10 mouse cellular contexts compared by ENCODE assay signal in the genomic region with DNA sequence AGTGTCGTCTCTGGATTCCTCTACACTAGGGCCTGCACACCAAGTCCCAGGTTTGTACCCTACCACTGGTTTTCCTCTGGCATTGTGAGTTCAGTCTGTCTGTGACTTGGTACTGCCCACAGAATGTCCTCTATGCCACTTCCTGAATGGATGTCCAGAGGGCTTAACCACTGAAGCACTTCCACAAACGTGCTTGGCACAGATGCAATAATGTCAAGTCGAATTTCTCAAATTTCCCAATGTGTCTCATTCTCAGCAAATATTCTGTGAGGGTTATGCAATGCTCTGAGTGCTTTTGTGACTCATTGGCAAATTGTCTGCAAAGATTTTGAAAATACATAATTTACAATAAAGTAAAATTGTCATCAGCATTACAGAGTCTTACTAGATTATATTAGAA.
DNase-seq lines count a peak whose midpoint lies in the region; ATAC-seq and TF ChIP-seq lines count a peak whose summit lies in the region.
"Had no signal": no experiment of that assay in that cellular context is flagged by ENCODE, and none has a peak within 500 bp of the region (broad histone marks: within the 10 kb centered on the region; RNA-seq: fewer than 3 reads in every experiment).

No protein-coding gene starts in this region.

- H3K27ac ChIP-seq in heart, adult 2 months, result no peak overlapping the region
- H3K27ac ChIP-seq in macrophage, result peak overlapping the region; percentile 85
- H3K27ac ChIP-seq in intestine, embryonic 16.5 days (ENCODE audit: low read length), result no peak overlapping the region
- H3K27ac ChIP-seq: liver, embryonic 14.5 days had no signal

- no peaks in the 10 kb centered on the region for H3K4me1 ChIP-seq in heart, adult 2 months (ENCODE audit: control insufficient read depth, insufficient read depth, low read length)
- no peaks in the 10 kb centered on the region for H3K4me1 ChIP-seq in intestine, embryonic 16.5 days (ENCODE audit: control insufficient read depth, insufficient read depth, low read length)

- TF ChIP-seq POLR2A in heart, adult 2 months (IDR thresholded peaks at IDR 0.05; ENCODE audit: insufficient read depth, low read depth, low read length), result no peak

- ATAC-seq in intestine, embryonic 16.5 days, result no peak
- ATAC-seq: hindbrain, embryonic 16.5 days; midbrain, embryonic 16.5 days had no signal

- H3K9ac ChIP-seq in heart, adult 2 months (ENCODE audit: low read depth, low read length), result no peak overlapping the region
- H3K9ac ChIP-seq in intestine, embryonic 16.5 days (ENCODE audit: low read depth, low read length), result no peak overlapping the region
- H3K9ac ChIP-seq: liver, embryonic 14.5 days had no signal

- no peaks in the 10 kb centered on the region for H3K36me3 ChIP-seq in heart, adult 2 months (ENCODE audit: control insufficient read depth, insufficient read depth, low read length)
- no peaks in the 10 kb centered on the region for H3K36me3 ChIP-seq in macrophage (ENCODE audit: inconsistent target)
- no peaks in the 10 kb centered on the region for H3K36me3 ChIP-seq in intestine, embryonic 16.5 days (ENCODE audit: control insufficient read depth, insufficient read depth, low read length)

- H3K79me2 ChIP-seq in heart, adult 2 months (replicated peaks; ENCODE audit: control insufficient read depth, insufficient read depth, low read length), result no peaks in the 10 kb centered on the region
- H3K79me2 ChIP-seq in macrophage (ENCODE audit: inconsistent target), result no peaks in the 10 kb centered on the region

- no peaks in the 10 kb centered on the region for H3K27me3 ChIP-seq in heart, adult 2 months (ENCODE audit: control insufficient read depth, insufficient read depth, low read length)
- no peaks in the 10 kb centered on the region for H3K27me3 ChIP-seq in intestine, embryonic 16.5 days (replicated peaks; ENCODE audit: control insufficient read depth, insufficient read depth, low read length)

- H3K4me3 ChIP-seq in heart, adult 2 months, result no peak overlapping the region
- H3K4me3 ChIP-seq in macrophage (ENCODE audit: inconsistent target), result no peak overlapping the region
- H3K4me3 ChIP-seq in intestine, embryonic 16.5 days (ENCODE audit: low read length), result no peak overlapping the region

- 55% methylated on average over 3 of the region's 3 CpGs for WGBS in heart, adult 2 months
- 2% methylated on average over 3 of the region's 3 CpGs for WGBS in macrophage (ENCODE audit: missing documents)
- 79% methylated on average over 3 of the region's 3 CpGs for WGBS in intestine, embryonic 16.5 days

- TF ChIP-seq CTCF in heart, adult 2 months (IDR thresholded peaks at IDR 0.05), result no peak

- H3K9me3 ChIP-seq in intestine, embryonic 16.5 days (ENCODE audit: control insufficient read depth, low read length), result no peaks in the 10 kb centered on the region

- no peak overlapping the region for H3K4me2 ChIP-seq in intestine, embryonic 16.5 days (ENCODE audit: low read depth, low read length)

- intact Hi-C loops in heart, adult 2 months (cut with DNase I), result no loop called here

- DNase-seq in heart, adult 2 months, result peak in 1 of 2 experiments; percentile 53
- DNase-seq in heart, postnatal 4 days, result no peak
- peak; percentile 72 for DNase-seq in 416B (ENCODE audit: low read depth)
- peak; percentile 35 for DNase-seq in brain, adult 2 months (ENCODE audit: low read depth, low spot score)
- DNase-seq in left cerebral cortex, adult 9 months (ENCODE audit: low spot score in 2 of 2), result no peak

- peak; percentile 62; the same call in 1 of the 2 replicates for TF ChIP-seq EP300 in heart, adult 2 months (IDR thresholded peaks at IDR 0.05; ENCODE audit: insufficient read depth, low read depth, low read length)

Comparison
In these comparisons a context has a peak if more than half of its experiments do, and no peak if none do; other contexts are left out.
1. DNase-seq: peak in 416B (single experiment) and brain, adult 2 months (single experiment); none in heart, postnatal 4 days (single experiment) and left cerebral cortex, adult 9 months (0 of 2).